Mouse (Mus musculus) neural tube, embryonic 12.5 days (tissue): ENCODE measurements around the gene Chd3. TPM values are rescaled to one million over a fixed set of nuclear protein-coding genes. Genes with fewer than 3 reads are reported as not detected.
A peak's percentile ranks its signal among the peaks of the same experiment; 100 is the strongest.

Experiments
- ATAC-seq: fragments of 200-750 bp; cut with Nextera tagmentation; 2 replicates; pipeline ENCODE4 v1.8.0; 2017; ENCODE audit warnings: low read depth, mild to moderate bottlenecking, moderate TSS enrichment, moderate library complexity; ENCODE audit not compliant: low FRiP score
- H3K27ac ChIP-seq: fragments of 300-500 bp; sonication (generic); 2 replicates; pipeline ENCODE4 v1.5.1; 2016
- H3K27me3 ChIP-seq: fragments of 300-500 bp; sonication (generic); replicated peaks from 2 replicates; pipeline ENCODE4 v1.6.1; 2016; ENCODE audit warnings: mild to moderate bottlenecking
- H3K36me3 ChIP-seq: fragments of 300-500 bp; sonication (generic); 2 replicates; pipeline ENCODE4 v1.6.1; 2016; ENCODE audit warnings: mild to moderate bottlenecking
- H3K4me1 ChIP-seq: fragments of 300-500 bp; sonication (generic); 2 replicates; pipeline ENCODE4 v1.6.1; 2016
- H3K4me2 ChIP-seq: fragments of 300-500 bp; sonication (generic); replicated peaks from 2 replicates; pipeline ENCODE4 v1.6.1; 2016; ENCODE audit warnings: mild to moderate bottlenecking
- H3K4me3 ChIP-seq: fragments of 300-500 bp; sonication (generic); 2 replicates; pipeline ENCODE4 v1.5.1; 2016
- H3K9ac ChIP-seq: fragments of 300-500 bp; sonication (generic); 2 replicates; pipeline ENCODE4 v1.6.1; 2016; ENCODE audit warnings: mild to moderate bottlenecking
- H3K9me3 ChIP-seq: fragments of 300-500 bp; sonication (generic); 2 replicates; pipeline ENCODE4 v1.6.1; 2016; ENCODE audit warnings: mild to moderate bottlenecking
- WGBS: fragments of 180-500 bp; shearing (Covaris S2); methylation state at CpG from one replicate; pipeline ENCODE4 v1.1.7; 2016; 5-methylcytosine and 5-hydroxymethylcytosine counted together
- polyA plus RNA-seq: library from polyadenylated mRNA; unstranded; fragments of >200 nt; fragmentation: Nextera tagmentation; extraction: Ambion mirVana; gene quantifications from 2 replicates; pipeline ENCODE4 v1.2.1, GENCODE M21; 2016

Chd3 gene
- polyA plus RNA-seq, 1 experiment from 2014 or later: 87.1 TPM

DNA sequence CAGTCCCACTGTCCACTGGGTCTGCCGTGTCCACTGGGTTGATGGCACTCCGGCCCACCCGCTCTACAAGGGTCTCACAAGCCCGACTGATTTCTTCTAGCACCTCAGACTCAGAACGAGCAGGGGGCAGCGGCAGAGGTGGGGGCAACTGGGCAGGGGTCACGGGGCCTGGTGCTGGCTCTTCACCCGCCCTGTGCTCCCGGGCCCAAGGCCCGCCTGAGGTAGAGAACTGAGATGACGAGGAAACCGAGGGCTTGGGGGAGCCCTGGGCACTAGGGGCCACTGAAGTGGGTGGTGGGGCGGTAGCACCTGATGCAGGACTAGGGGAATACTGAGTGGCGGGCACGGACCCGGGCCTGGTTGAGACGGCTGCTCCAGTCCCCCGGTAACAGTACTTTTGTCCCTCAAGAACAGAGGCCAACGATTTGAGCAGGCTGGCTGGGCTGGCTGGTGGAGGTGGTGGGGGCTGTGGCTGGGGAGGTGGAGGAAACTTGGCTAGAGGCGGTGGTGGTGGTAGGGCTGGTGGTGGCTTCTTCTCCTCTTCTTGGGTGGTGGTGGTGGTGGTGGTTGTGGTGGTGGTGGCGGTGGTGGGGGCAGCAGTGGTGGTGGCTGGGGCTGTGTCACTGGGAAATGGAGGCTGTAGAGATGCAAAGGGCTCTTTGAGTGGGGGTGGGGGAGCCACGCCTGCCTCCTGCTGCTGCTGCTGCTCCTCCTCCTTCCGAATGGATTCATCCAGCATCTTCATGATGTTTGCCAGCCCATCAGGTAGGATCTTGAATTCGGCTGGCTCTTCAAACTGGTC lies 35.6 kb upstream of the Chd3 start:
- no peaks in the 10 kb centered on the region for H3K9me3 ChIP-seq
- no peak overlapping the region for H3K27ac ChIP-seq
- no peak overlapping the region for H3K4me3 ChIP-seq
- H3K4me2 ChIP-seq: no peak overlapping the region
- H3K9ac ChIP-seq: no peak overlapping the region
- peaks cover 25% of the 10 kb centered on the region for H3K4me1 ChIP-seq
- 91% methylated on average over 24 of the region's 24 CpGs for WGBS
- H3K36me3 ChIP-seq: peaks cover 84% of the 10 kb centered on the region
- ATAC-seq: no peak
- peaks cover 12% of the 10 kb centered on the region for H3K27me3 ChIP-seq

DNA sequence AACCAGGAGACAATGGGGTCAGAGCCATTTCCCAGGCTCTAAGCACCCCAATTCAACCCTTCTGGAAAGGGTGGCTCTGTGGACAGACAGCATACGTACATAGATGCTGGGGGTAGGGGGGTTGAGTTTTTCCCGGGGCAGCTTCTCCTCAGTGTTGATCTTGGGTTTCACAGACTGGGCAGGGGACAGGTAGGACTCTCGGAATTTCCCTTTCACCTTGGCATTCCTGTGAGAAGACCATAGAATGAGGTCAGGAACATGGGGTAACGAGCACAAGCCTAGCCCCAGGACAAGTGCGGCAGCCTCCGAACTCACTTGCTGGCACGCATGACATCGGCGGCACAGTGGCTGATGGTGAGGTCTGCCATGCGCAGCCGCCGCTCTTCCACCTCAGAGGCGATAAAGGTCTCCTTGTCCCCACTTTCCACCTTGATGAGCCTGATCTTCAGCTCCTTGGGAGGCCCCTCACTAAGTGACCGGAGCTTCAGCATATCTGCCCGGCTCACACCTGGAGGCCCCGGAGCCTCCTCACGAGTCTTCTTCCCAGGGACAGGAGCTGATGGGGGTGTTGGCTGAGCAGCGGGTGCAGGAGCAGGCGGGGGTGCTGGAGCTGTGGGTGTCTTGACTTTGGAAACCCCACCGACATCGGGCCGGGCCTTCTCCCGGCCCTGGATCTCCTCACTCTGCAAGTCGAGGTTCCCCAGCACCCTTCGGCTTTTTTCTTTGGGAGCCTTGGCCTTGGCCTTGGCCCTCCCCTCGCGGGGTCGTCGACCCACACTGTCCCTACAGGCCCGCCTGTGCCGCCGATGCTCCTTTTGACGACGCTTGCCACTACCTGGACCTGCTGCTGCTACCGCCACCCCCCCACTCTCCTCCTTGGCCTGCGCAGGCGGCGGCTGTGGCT lies 34.7 kb upstream of the Chd3 start:
- Histone ChIP-seq H3K36me3 (peaks cover 90% of the 10 kb centered on the region), H3K4me3 (no peak overlapping the region)

DNA sequence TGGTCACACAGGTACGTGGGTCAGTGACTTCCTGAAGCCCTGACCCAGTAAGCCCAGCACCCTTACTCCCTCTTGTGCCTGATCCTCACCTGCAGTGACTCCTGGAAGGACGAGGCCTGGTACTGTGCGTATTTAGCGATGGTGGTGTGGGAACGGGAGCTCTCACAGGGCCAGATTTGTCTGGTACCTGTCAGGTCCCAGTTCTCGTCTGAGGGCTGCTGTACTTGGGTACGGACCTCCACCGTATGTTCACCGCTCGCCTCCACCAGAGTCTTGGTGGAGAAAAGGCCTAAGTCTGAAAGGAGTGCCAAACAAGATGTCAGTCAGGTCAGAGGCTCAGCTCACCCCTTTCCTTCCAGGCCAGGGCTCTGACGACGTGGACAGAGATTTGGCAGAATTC lies 32.8 kb upstream of the Chd3 start:
- no peak overlapping the region for H3K27ac ChIP-seq
- peaks cover 17% of the 10 kb centered on the region for H3K27me3 ChIP-seq
- peaks cover 28% of the 10 kb centered on the region for H3K4me1 ChIP-seq
- H3K9me3 ChIP-seq: no peaks in the 10 kb centered on the region
- WGBS: 86% methylated on average over 12 of the region's 12 CpGs
- no peak overlapping the region for H3K4me2 ChIP-seq
- H3K36me3 ChIP-seq: peaks cover 81% of the 10 kb centered on the region
- no peak overlapping the region for H3K4me3 ChIP-seq
- H3K9ac ChIP-seq: no peak overlapping the region
- ATAC-seq: 0 out of 2 replicates have a peak, but pooled peaks have one; percentile 2

More for the DNA sequence above, 34.7 kb upstream of the Chd3 start:
- ATAC-seq: no peak
- H3K27ac ChIP-seq: no peak overlapping the region
- H3K27me3 ChIP-seq: peaks cover 15% of the 10 kb centered on the region
- H3K9ac ChIP-seq: no peak overlapping the region
- H3K9me3 ChIP-seq: no peaks in the 10 kb centered on the region
- H3K4me2 ChIP-seq: no peak overlapping the region
- peaks cover 24% of the 10 kb centered on the region for H3K4me1 ChIP-seq
- WGBS: 92% methylated on average over 36 of the region's 38 CpGs

DNA sequence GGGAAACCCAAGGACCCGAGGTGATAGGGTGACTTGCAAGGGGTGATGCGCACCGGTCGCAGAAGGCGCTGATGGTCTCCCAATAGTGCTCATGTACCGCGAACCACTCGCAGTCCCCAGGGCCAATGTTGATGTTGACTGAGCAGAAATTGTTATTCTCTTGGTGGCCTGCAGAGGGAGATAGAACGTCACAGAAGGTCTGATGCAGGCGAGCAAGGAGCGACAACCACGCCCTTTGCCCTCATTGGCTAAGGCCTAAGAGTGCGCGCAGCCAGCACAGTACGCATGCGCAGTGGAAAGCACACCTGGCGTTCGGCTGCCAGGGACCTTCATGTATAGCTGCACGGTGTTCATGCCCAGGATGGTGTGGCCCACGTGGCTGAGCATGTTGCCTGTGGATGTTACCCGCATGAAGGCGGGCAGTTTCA lies 32.0 kb upstream of the Chd3 start:
- H3K4me2 ChIP-seq: 0 out of 2 replicates have a peak overlapping the region, but pooled peaks have one; percentile 16
- H3K9me3 ChIP-seq: no peaks in the 10 kb centered on the region
- H3K9ac ChIP-seq: no peak overlapping the region
- peaks cover 17% of the 10 kb centered on the region for H3K27me3 ChIP-seq
- H3K27ac ChIP-seq: no peak overlapping the region
- peaks cover 35% of the 10 kb centered on the region for H3K4me1 ChIP-seq
- 18% methylated on average over 22 of the region's 22 CpGs for WGBS
- H3K4me3 ChIP-seq: no peak overlapping the region
- peaks cover 73% of the 10 kb centered on the region for H3K36me3 ChIP-seq
- ATAC-seq: peak; percentile 70

DNA sequence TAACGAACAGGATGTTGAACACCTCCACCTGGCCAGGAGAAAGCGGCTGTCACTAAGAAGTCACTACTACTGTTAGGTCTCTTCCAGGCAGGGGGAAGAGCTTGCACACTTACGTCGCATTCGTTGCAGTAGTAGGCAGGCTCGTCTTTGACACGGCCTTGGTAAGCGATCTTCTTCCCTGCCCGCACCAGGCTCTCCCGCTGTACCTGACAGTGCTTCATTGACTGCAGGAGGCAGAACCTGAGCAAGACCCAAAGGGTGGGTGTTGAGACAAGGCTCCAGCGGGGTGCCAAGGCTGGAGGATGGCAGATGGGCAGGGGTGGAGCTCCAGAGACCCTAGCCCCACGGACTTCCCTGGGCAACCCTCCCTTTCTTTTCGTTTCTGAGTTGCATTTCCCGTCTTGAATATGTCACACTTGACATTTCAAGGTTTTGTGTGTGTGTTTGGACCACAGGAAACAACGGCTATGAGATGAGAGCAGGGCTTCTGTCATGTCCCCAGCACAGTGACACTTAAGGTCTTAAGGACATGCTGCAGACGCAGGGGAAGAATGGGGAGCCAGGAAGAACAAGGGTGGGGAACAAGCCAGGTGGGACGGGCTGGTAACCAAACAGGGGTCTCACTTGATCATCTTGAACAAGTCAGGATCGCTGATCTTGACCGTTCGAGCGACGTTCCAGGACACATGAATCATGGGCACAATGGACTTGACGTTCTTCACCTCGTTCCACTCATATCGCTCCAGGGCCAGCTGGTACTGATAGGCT lies 31.1 kb upstream of the Chd3 start:
- Histone ChIP-seq H3K36me3 (peaks cover 63% of the 10 kb centered on the region), H3K4me1 (peaks cover 38% of the 10 kb centered on the region), H3K4me2 (peak overlapping the region; percentile 40)

DNA sequence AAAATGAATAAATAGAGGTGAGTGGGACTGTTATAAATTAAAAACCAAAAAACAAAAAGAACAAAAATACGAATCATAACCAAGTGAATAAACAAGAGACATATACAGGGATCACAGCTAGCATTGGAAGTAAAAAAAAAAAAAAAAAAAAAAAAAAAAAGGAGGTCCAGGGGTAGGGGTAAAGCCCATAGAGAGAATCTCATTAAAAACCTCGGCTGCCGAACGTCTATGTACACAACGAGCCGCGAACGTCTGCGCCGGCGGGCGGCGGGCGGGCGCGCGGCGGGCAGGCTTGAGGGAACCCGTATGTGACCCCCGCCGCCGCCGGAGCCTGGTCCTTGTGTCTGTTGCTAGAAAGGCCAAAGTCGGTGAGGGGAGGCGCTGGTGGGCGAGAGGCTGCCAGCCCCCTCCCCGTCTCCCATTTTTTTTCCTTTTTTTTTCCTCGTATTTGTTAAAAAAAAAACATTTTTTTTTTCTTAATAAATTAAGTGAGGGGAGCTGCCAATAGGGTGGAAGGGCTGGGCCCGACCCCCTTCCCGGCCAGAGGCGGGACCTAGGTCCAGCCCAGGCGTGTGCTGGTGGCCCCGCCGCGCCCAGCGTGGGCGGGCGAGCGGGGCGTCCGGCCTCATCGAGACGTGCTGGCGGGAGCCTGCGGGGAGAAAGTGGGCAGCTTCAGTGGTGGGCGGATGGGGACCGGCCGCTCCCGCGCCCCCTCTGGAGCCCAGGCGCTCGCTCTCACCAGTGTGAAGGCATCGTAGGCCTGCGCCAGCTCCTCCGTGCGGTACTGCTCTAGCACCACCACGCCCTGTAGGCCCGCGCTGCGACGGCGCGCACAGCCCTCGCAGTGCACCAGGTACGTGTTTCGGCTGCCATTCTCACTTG lies 30.2 kb upstream of the Chd3 start:
- ATAC-seq: no peak
- Histone ChIP-seq H3K9ac (0 out of 2 replicates have a peak overlapping the region, but pooled peaks have one; percentile 26), H3K9me3 (no peaks in the 10 kb centered on the region), H3K4me3 (peak overlapping the region; percentile 14; the same call in 1 of the 2 replicates), H3K4me2 (peak overlapping the region; percentile 40), H3K36me3 (peaks cover 55% of the 10 kb centered on the region), H3K27ac (no peak overlapping the region), H3K4me1 (peaks cover 38% of the 10 kb centered on the region), H3K27me3 (peaks cover 17% of the 10 kb centered on the region)
- WGBS: 15% methylated on average over 66 of the region's 66 CpGs

More for the DNA sequence above, 31.1 kb upstream of the Chd3 start:
- ATAC-seq: no peak
- 75% methylated on average over 25 of the region's 25 CpGs for WGBS
- Histone ChIP-seq H3K9ac (0 out of 2 replicates have a peak overlapping the region, but pooled peaks have one; percentile 5), H3K4me3 (peak overlapping the region; percentile 14; the same call in 1 of the 2 replicates), H3K27me3 (peaks cover 17% of the 10 kb centered on the region), H3K9me3 (no peaks in the 10 kb centered on the region), H3K27ac (no peak overlapping the region)

DNA sequence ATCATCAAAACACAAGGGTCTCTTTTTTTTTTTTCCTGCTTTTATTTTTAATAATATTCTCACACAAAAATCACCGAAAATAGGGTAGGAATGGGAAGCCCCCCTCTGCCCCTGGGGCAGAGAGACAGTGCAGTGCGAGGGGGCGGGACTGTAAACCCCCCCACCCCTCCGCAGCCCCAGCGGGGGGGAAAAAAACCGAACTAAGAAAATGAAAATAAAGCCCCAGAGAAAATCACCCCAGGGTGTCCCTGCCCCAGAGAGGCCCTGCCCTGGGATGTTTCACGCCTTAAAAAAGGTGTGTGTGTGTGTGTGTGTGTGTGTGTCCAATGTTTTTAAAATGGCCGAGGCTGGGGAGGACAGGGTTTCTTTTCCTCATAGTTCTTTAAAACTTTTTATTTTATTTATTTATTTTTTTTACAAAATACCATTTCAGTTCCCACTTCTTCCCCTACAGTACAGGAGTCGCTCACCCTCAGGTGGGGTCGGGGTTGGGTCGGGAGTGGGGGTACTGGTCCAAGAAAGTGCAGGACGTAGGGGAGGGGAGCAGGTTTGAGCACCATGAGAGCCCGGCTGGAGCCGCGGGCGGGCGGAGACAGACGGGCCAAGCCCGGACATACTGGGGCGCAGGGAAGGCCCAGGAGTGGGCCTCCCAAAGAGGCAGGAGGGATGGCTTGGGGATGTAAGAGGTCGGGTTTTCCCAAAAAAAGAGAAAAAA lies 29.4 kb upstream of the Chd3 start:
- WGBS: 14% methylated on average over 21 of the region's 21 CpGs
- H3K27me3 ChIP-seq: peaks cover 17% of the 10 kb centered on the region
- no peak overlapping the region for H3K4me3 ChIP-seq
- no peak overlapping the region for H3K27ac ChIP-seq
- peaks cover 47% of the 10 kb centered on the region for H3K36me3 ChIP-seq
- peaks cover 42% of the 10 kb centered on the region for H3K4me1 ChIP-seq
- no peak for ATAC-seq
- H3K9ac ChIP-seq: peak overlapping the region; percentile 38; the same call in 1 of the 2 replicates
- peak overlapping the region; percentile 79 for H3K4me2 ChIP-seq
- no peaks in the 10 kb centered on the region for H3K9me3 ChIP-seq

DNA sequence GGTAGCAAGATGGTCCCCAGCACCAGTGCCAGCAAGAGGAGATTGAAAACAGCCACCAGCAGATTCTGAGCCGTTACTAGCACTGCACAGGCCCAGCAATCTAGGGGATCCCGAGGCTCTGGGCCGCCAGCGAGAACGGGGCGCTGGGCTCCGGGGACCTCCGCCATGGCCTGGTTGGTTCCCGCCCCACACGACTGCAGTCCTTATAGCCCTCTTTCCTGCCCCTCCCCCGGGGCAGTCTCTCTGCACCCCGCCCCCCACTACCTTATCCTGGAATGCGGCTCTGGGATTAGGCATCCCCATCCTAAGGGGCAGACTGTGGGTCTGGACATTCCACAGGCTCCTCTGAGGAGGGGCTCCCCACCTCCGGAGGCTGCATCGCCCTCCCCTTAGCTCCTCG lies 28.9 kb upstream of the Chd3 start, which contains the start of gene Tmem88:
Gene Tmem88 (minus strand): TSS at position 176 of the 400 bp plus-strand sequence.
- H3K27ac ChIP-seq: no peak within 1 kb of the TSS
- WGBS: 9% methylated on average over 16 of the region's 16 CpGs
- peaks cover 17% of the 10 kb centered on the region for H3K27me3 ChIP-seq
- H3K9me3 ChIP-seq: no peaks in the 10 kb centered on the region
- peaks cover 41% of the 10 kb centered on the region for H3K36me3 ChIP-seq
- peaks cover 42% of the 10 kb centered on the region for H3K4me1 ChIP-seq
- H3K4me3 ChIP-seq: peak within 1 kb of the TSS; percentile 7
- no peak for ATAC-seq
- peak within 1 kb of the TSS; percentile 82; the same call in 1 of the 2 replicates for H3K9ac ChIP-seq
- H3K4me2 ChIP-seq: peak within 1 kb of the TSS; percentile 79

DNA sequence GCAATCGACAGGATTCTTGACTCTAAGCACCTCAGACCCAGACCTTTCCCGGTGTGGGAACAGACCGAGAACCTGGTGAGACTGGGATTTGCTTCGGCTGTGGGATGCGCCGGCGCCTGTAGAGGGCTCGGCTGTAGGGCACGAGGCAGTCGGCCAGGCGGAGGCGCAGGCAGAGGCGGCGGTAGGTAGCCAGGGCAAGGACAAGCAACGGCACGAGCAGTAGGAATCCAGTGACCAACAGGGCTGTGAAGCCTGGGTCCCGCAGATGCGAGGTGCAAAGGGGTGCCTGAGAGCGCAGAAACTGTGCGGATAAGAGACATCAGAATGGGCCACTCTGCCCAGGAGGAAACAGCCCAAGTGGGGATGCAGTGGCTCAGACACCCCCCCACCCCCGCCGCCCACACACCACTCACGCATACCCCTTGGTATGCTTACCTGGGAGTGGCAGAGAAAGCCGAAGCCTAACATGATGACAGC lies 28.4 kb upstream of the Chd3 start:
- Histone ChIP-seq H3K9me3 (no peaks in the 10 kb centered on the region), H3K9ac (peak overlapping the region; percentile 38; the same call in 1 of the 2 replicates), H3K36me3 (peaks cover 37% of the 10 kb centered on the region), H3K4me3 (peak overlapping the region; percentile 7), H3K27ac (no peak overlapping the region), H3K27me3 (peaks cover 17% of the 10 kb centered on the region), H3K4me1 (peaks cover 42% of the 10 kb centered on the region), H3K4me2 (peak overlapping the region; percentile 79)
- ATAC-seq: no peak
- 14% methylated on average over 24 of the region's 24 CpGs for WGBS

DNA sequence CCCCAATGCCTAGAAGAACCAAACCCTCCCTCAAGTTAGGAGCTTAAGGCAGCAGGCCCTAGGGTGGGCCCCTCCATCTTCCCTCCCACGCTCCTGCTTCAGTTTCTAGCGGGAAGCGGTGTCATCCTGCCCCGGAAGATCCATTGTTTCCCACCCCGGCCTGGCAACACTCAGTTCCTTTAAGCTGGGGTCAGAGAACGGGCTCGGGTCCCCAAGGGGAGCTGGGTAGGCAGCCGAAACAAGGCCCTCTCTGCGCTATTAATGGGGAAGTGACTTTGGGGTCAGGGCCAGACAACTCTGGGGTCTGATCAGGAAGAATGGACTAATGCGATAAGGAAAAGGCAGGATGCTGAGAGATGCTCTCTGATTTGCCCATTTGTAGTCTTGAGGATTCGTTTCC lies 27.6 kb upstream of the Chd3 start:
- Histone ChIP-seq H3K4me1 (peaks cover 42% of the 10 kb centered on the region), H3K27ac (no peak overlapping the region), H3K4me2 (peak overlapping the region; percentile 79), H3K9ac (peak overlapping the region; percentile 82), H3K36me3 (peaks cover 32% of the 10 kb centered on the region), H3K27me3 (peaks cover 17% of the 10 kb centered on the region), H3K4me3 (peak overlapping the region; percentile 73; the same call in 1 of the 2 replicates), H3K9me3 (no peaks in the 10 kb centered on the region)
- no peak for ATAC-seq
- 26% methylated on average over 11 of the region's 11 CpGs for WGBS
